8 mouse cellular contexts compared by ENCODE assay signal in the genomic region with DNA sequence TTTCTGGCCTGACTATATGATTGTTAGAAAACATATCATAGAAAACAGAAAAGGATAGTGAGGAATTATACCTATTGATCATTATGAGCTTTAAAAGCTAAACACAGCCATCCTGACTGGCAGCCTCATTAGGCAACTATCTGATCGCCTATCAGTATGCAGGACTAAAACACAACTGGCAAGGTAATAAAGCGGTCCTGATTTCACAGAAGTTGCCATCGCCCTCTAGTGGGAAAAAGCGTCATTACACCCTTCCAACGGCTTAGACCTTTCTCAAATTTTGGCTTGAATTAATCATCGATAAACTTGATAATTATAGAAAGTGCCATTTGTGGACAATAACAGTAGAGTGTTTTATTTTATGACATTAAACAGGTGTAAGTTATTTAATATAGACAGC. TPM values are rescaled to one million over a fixed set of nuclear protein-coding genes. Genes with fewer than 3 reads are reported as not detected.
A peak's percentile ranks its signal among the peaks of the same experiment; 100 is the strongest.
DNase-seq lines count a peak whose midpoint lies in the region; ATAC-seq and TF ChIP-seq lines count a peak whose summit lies in the region.

No protein-coding gene starts in this region.

- H3K36me3 ChIP-seq in E14TG2a.4 (ENCODE audit: insufficient read depth, low read length), result no peaks in the 10 kb centered on the region
- H3K36me3 ChIP-seq in liver, embryonic 14.5 days (replicated peaks; ENCODE audit: control insufficient read depth, insufficient read depth, low read depth), result no peaks in the 10 kb centered on the region

- no peak overlapping the region for H3K4me2 ChIP-seq in liver, embryonic 14.5 days (ENCODE audit: low read depth)

- H3K27me3 ChIP-seq in E14TG2a.4 (ENCODE audit: insufficient read depth, low read length), result peaks cover 9% of the 10 kb centered on the region; the same call in 1 of the 2 replicates
- no peaks in the 10 kb centered on the region for H3K27me3 ChIP-seq in liver, embryonic 14.5 days (ENCODE audit: control insufficient read depth, insufficient read depth, low read length)

- peak; percentile 29 to 83 for DNase-seq in adrenal gland, adult (ENCODE audit: inconsistent age in 2 of 2, low spot score in 1 of 2)
- no peak for DNase-seq in adrenal gland, postnatal 4 days (ENCODE audit: low spot score in 2 of 2)
- DNase-seq in c-Kit-positive CD71-positive TER-119-positive erythroid progenitor cells, embryonic 14.5 days (ENCODE audit: low spot score), result peak; percentile 48
- DNase-seq in kidney, postnatal 10 days, result peak; percentile 78
- DNase-seq in liver, embryonic 14.5 days (ENCODE audit: low read depth in 3 of 3, low spot score in 3 of 3), result peak in 2 of 3 experiments; percentile 12 to 22
- DNase-seq in retina, embryonic 14.5 days (ENCODE audit: low spot score), result peak; percentile 87

- H3K4me3 ChIP-seq in E14TG2a.4 (replicated peaks; ENCODE audit: low read length), result no peak overlapping the region
- H3K4me3 ChIP-seq in liver, embryonic 14.5 days (ENCODE audit: insufficient read depth in 1 of 2, low read depth in 2 of 2, low read length in 2 of 2), result no peak overlapping the region

- ATAC-seq in frontal cortex, adult (ENCODE audit: low TSS enrichment), result peak; percentile 67
- no peak for ATAC-seq in liver, embryonic 14.5 days (ENCODE audit: insufficient read depth)

- WGBS in liver, embryonic 14.5 days (ENCODE audit: insufficient replicate concordance), result 16% methylated on average over 6 of the region's 6 CpGs

- no peak overlapping the region for H3K27ac ChIP-seq in liver, embryonic 14.5 days

- peak; percentile 95 for TF ChIP-seq CTCF in E14TG2a.4 (conservative IDR thresholded peaks at IDR 0.05; ENCODE audit: low read length)
- TF ChIP-seq CTCF in liver, embryonic 14.5 days (IDR thresholded peaks at IDR 0.05; ENCODE audit: low read depth), result peak; percentile 76

- H3K9ac ChIP-seq in liver, embryonic 14.5 days (replicated peaks), result no peak overlapping the region

- no peaks in the 10 kb centered on the region for H3K4me1 ChIP-seq in E14TG2a.4 (replicated peaks; ENCODE audit: low read depth, low read length)
- no peaks in the 10 kb centered on the region for H3K4me1 ChIP-seq in liver, embryonic 14.5 days (replicated peaks; ENCODE audit: control insufficient read depth in 2 of 2, insufficient read depth in 2 of 2, low read length in 1 of 2)

- no peak for TF ChIP-seq EP300 in liver, embryonic 14.5 days (IDR thresholded peaks at IDR 0.05; ENCODE audit: low read depth)

- no peaks in the 10 kb centered on the region for H3K9me3 ChIP-seq in E14TG2a.4 (ENCODE audit: low read length)
- H3K9me3 ChIP-seq in liver, embryonic 14.5 days (ENCODE audit: control insufficient read depth, low read length), result no peaks in the 10 kb centered on the region

RNA-seq across cellular contexts. Expression of a gene that starts 9.2 kb away (rescaled TPM):
- total RNA-seq in adrenal gland, postnatal 4 days (2021), result 10 to 100 TPM; 36.1 to 38.4 TPM
- polyA plus RNA-seq in liver, embryonic 14.5 days (2012; rRNA removed), result 4.2 and 5.5 TPM in 2 replicates
- 6.1 and 6.6 TPM in 2 replicates for polyA plus RNA-seq in liver, embryonic 14.5 days (2014; fragmentation: Nextera tagmentation; extraction: Ambion mirVana)

Comparison
In these comparisons a context has a peak if more than half of its experiments do, and no peak if none do; other contexts are left out.
1. DNase-seq: peak in adrenal gland, adult (2 of 2), c-Kit-positive CD71-positive TER-119-positive erythroid progenitor cells, embryonic 14.5 days (single experiment), kidney, postnatal 10 days (single experiment), liver, embryonic 14.5 days (2 of 3) and retina, embryonic 14.5 days (single experiment); none in adrenal gland, postnatal 4 days (0 of 2).